Mouse (Mus musculus): ENCODE data around the gene Flrt1. TPM values are rescaled to one million over a fixed set of nuclear protein-coding genes. Genes with fewer than 3 reads are reported as not detected.
A peak's percentile ranks its signal among the peaks of the same experiment; 100 is the strongest.

The Flrt1 gene
- polyA plus RNA-seq, 1 experiment from 2014 or later, result 7.7 TPM

- ATAC-seq (replicated peaks; ENCODE audit: low FRiP score), result no peak
- 43% methylated on average over 14 of the region's 14 CpGs for WGBS
- H3K36me3 ChIP-seq (ENCODE audit: control insufficient read depth, insufficient read depth, low read length), result no peaks in the 10 kb centered on the region
- peaks cover 8% of the 10 kb centered on the region for H3K27me3 ChIP-seq (ENCODE audit: control insufficient read depth, insufficient read depth, low read length)
- peaks cover 61% of the 10 kb centered on the region for H3K4me1 ChIP-seq (replicated peaks; ENCODE audit: control insufficient read depth, insufficient read depth, low read length)
- no peak overlapping the region for H3K4me2 ChIP-seq (ENCODE audit: low read depth, low read length, severe bottlenecking)
- no peak overlapping the region for H3K4me3 ChIP-seq (ENCODE audit: low read depth, low read length)
- no peak overlapping the region; the same call in 1 of the 2 replicates for H3K9ac ChIP-seq (ENCODE audit: low read length)
- no peak overlapping the region for H3K27ac ChIP-seq (ENCODE audit: low read depth, low read length)
- H3K9me3 ChIP-seq (ENCODE audit: control insufficient read depth, low read length), result no peaks in the 10 kb centered on the region
- DNase-seq (ENCODE audit: low spot score), result no peak
Observed at GRCm38 (mm10) chr19:7136714-7137498, 31.4 kb upstream of the Flrt1 start.

- 13% methylated on average over 9 of the region's 9 CpGs for WGBS
- Histone ChIP-seq H3K27ac (ENCODE audit: low read depth, low read length) (no peak overlapping the region), H3K4me2 (ENCODE audit: low read depth, low read length, severe bottlenecking) (no peak overlapping the region), H3K9me3 (ENCODE audit: control insufficient read depth, low read length) (no peaks in the 10 kb centered on the region), H3K4me1 (replicated peaks; ENCODE audit: control insufficient read depth, insufficient read depth, low read length) (peaks cover 52% of the 10 kb centered on the region), H3K36me3 (ENCODE audit: control insufficient read depth, insufficient read depth, low read length) (no peaks in the 10 kb centered on the region), H3K4me3 (ENCODE audit: low read depth, low read length) (no peak overlapping the region), H3K27me3 (ENCODE audit: control insufficient read depth, insufficient read depth, low read length) (peaks cover 10% of the 10 kb centered on the region), H3K9ac (ENCODE audit: low read length) (no peak overlapping the region; the same call in 1 of the 2 replicates)
- no peak for ATAC-seq (replicated peaks; ENCODE audit: low FRiP score)
- DNase-seq (ENCODE audit: low spot score), result no peak
Observed at GRCm38 (mm10) chr19:7136016-7136415, 30.5 kb upstream of the Flrt1 start.

- WGBS, result 4% methylated on average over 9 of the region's 9 CpGs
- Histone ChIP-seq H3K9ac (ENCODE audit: low read length) (no peak overlapping the region; the same call in 1 of the 2 replicates), H3K9me3 (ENCODE audit: control insufficient read depth, low read length) (no peaks in the 10 kb centered on the region), H3K4me3 (ENCODE audit: low read depth, low read length) (no peak overlapping the region), H3K27me3 (ENCODE audit: control insufficient read depth, insufficient read depth, low read length) (peaks cover 12% of the 10 kb centered on the region), H3K4me2 (ENCODE audit: low read depth, low read length, severe bottlenecking) (0 out of 2 replicates have a peak overlapping the region, but pooled peaks have one; percentile 8), H3K27ac (ENCODE audit: low read depth, low read length) (peak overlapping the region; percentile 62; the same call in 1 of the 2 replicates), H3K36me3 (ENCODE audit: control insufficient read depth, insufficient read depth, low read length) (no peaks in the 10 kb centered on the region), H3K4me1 (replicated peaks; ENCODE audit: control insufficient read depth, insufficient read depth, low read length) (peaks cover 48% of the 10 kb centered on the region)
- DNase-seq (ENCODE audit: low spot score), result peak; percentile 65
- ATAC-seq (replicated peaks; ENCODE audit: low FRiP score), result peak; percentile 52
Observed at GRCm38 (mm10) chr19:7135525-7135924, 30.0 kb upstream of the Flrt1 start.

GRCm38 (mm10) chr19:7134631-7135091 lies 29.1 kb upstream of the Flrt1 start:
- ATAC-seq (replicated peaks; ENCODE audit: low FRiP score), result 0 out of 2 replicates have a peak, but pooled peaks have one; percentile 45
- peaks cover 12% of the 10 kb centered on the region for H3K27me3 ChIP-seq (ENCODE audit: control insufficient read depth, insufficient read depth, low read length)
- 0 out of 2 replicates have a peak overlapping the region, but pooled peaks have one; percentile 11 for H3K4me2 ChIP-seq (ENCODE audit: low read depth, low read length, severe bottlenecking)
- no peaks in the 10 kb centered on the region for H3K36me3 ChIP-seq (ENCODE audit: control insufficient read depth, insufficient read depth, low read length)
- H3K4me1 ChIP-seq (replicated peaks; ENCODE audit: control insufficient read depth, insufficient read depth, low read length), result peaks cover 43% of the 10 kb centered on the region
- DNase-seq (ENCODE audit: low spot score), result peak; percentile 73
- no peak overlapping the region for H3K4me3 ChIP-seq (ENCODE audit: low read depth, low read length)
- H3K9ac ChIP-seq (ENCODE audit: low read length), result peak overlapping the region; percentile 37
- peak overlapping the region; percentile 62; the same call in 1 of the 2 replicates for H3K27ac ChIP-seq (ENCODE audit: low read depth, low read length)
- 8% methylated on average over 17 of the region's 17 CpGs for WGBS
- no peaks in the 10 kb centered on the region for H3K9me3 ChIP-seq (ENCODE audit: control insufficient read depth, low read length)

GRCm38 (mm10) chr19:7133436-7133835 lies 27.9 kb upstream of the Flrt1 start:
- Histone ChIP-seq H3K4me2 (ENCODE audit: low read depth, low read length, severe bottlenecking) (no peak overlapping the region), H3K9ac (ENCODE audit: low read length) (no peak overlapping the region), H3K9me3 (ENCODE audit: control insufficient read depth, low read length) (no peaks in the 10 kb centered on the region), H3K36me3 (ENCODE audit: control insufficient read depth, insufficient read depth, low read length) (no peaks in the 10 kb centered on the region), H3K27ac (ENCODE audit: low read depth, low read length) (no peak overlapping the region), H3K4me1 (replicated peaks; ENCODE audit: control insufficient read depth, insufficient read depth, low read length) (peaks cover 51% of the 10 kb centered on the region), H3K27me3 (ENCODE audit: control insufficient read depth, insufficient read depth, low read length) (peaks cover 15% of the 10 kb centered on the region), H3K4me3 (ENCODE audit: low read depth, low read length) (no peak overlapping the region)
- DNase-seq (ENCODE audit: low spot score) (no peak), ATAC-seq (replicated peaks; ENCODE audit: low FRiP score) (no peak)
- 78% methylated on average over 9 of the region's 9 CpGs for WGBS

GRCm38 (mm10) chr19:7130317-7130716 lies 24.8 kb upstream of the Flrt1 start:
- Histone ChIP-seq H3K4me2 (ENCODE audit: low read depth, low read length, severe bottlenecking) (no peak overlapping the region), H3K9ac (ENCODE audit: low read length) (no peak overlapping the region), H3K27me3 (ENCODE audit: control insufficient read depth, insufficient read depth, low read length) (peaks cover 16% of the 10 kb centered on the region), H3K9me3 (ENCODE audit: control insufficient read depth, low read length) (no peaks in the 10 kb centered on the region), H3K36me3 (ENCODE audit: control insufficient read depth, insufficient read depth, low read length) (no peaks in the 10 kb centered on the region), H3K4me3 (ENCODE audit: low read depth, low read length) (no peak overlapping the region), H3K27ac (ENCODE audit: low read depth, low read length) (no peak overlapping the region), H3K4me1 (replicated peaks; ENCODE audit: control insufficient read depth, insufficient read depth, low read length) (peaks cover 31% of the 10 kb centered on the region)
- ATAC-seq (replicated peaks; ENCODE audit: low FRiP score) (no peak), DNase-seq (ENCODE audit: low spot score) (no peak)
- 82% methylated on average over 11 of the region's 11 CpGs for WGBS

GRCm38 (mm10) chr19:7128551-7129475 lies 23.3 kb upstream of the Flrt1 start:
- Histone ChIP-seq H3K9ac (ENCODE audit: low read length) (no peak overlapping the region), H3K4me1 (replicated peaks; ENCODE audit: control insufficient read depth, insufficient read depth, low read length) (peaks cover 16% of the 10 kb centered on the region), H3K4me3 (ENCODE audit: low read depth, low read length) (no peak overlapping the region), H3K36me3 (ENCODE audit: control insufficient read depth, insufficient read depth, low read length) (no peaks in the 10 kb centered on the region), H3K4me2 (ENCODE audit: low read depth, low read length, severe bottlenecking) (no peak overlapping the region), H3K27me3 (ENCODE audit: control insufficient read depth, insufficient read depth, low read length) (peaks cover 17% of the 10 kb centered on the region), H3K9me3 (ENCODE audit: control insufficient read depth, low read length) (no peaks in the 10 kb centered on the region), H3K27ac (ENCODE audit: low read depth, low read length) (no peak overlapping the region)
- DNase-seq (ENCODE audit: low spot score) (peak; percentile 61), ATAC-seq (replicated peaks; ENCODE audit: low FRiP score) (peak; percentile 49)
- 39% methylated on average over 19 of the region's 19 CpGs for WGBS

GRCm38 (mm10) chr19:7126933-7127332 lies 21.4 kb upstream of the Flrt1 start:
- no peak for DNase-seq (ENCODE audit: low spot score)
- ATAC-seq (replicated peaks; ENCODE audit: low FRiP score), result no peak
- Histone ChIP-seq H3K4me3 (ENCODE audit: low read depth, low read length) (no peak overlapping the region), H3K36me3 (ENCODE audit: control insufficient read depth, insufficient read depth, low read length) (no peaks in the 10 kb centered on the region), H3K9me3 (ENCODE audit: control insufficient read depth, low read length) (no peaks in the 10 kb centered on the region), H3K27ac (ENCODE audit: low read depth, low read length) (no peak overlapping the region), H3K9ac (ENCODE audit: low read length) (no peak overlapping the region), H3K4me1 (replicated peaks; ENCODE audit: control insufficient read depth, insufficient read depth, low read length) (peaks cover 18% of the 10 kb centered on the region), H3K27me3 (ENCODE audit: control insufficient read depth, insufficient read depth, low read length) (peaks cover 13% of the 10 kb centered on the region), H3K4me2 (ENCODE audit: low read depth, low read length, severe bottlenecking) (no peak overlapping the region)
- 79% methylated on average over 2 of the region's 2 CpGs for WGBS

Measured in forebrain, embryonic 11.5 days (tissue).